Mouse (Mus musculus) heart, postnatal 0 days (tissue): ENCODE results near the gene Rapgef5.

Source experiments
- CTCF ChIP-seq: IDR thresholded peaks from 2 replicates; pipeline ENCODE4 v1.5.1; 2016; ENCODE audit warnings: antibody characterized with exemption, control low read depth, low read depth
- EP300 ChIP-seq: IDR thresholded peaks from 2 replicates; pipeline ENCODE4 v1.6.1; 2016; ENCODE audit warnings: antibody characterized with exemption, low read depth

DNA sequence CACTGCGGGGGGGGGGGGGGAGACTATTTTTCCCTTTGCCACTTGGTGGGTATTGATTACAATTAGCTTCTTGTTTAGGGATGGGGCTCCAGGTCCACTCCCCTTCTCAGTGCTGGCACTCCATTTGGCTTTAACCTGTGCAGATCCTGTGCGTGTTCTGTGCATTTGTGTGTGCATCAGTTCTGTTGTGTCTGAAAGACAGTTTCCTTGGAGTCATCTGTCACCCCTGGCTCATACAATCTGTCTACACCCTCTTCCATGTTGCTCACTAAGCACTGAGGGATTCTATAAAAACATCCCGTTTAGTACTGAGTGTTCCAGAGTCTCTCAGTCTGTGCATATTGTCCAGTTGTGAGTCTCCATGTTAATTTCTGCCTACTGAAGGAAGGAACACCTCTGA lies 189.0 kb downstream of the Rapgef5 start:
- TF ChIP-seq CTCF = no peak
- TF ChIP-seq EP300 = no peak
